Mouse (Mus musculus) CH12.LX (cell line): ENCODE data around the gene Itch. TPM values are rescaled to one million over a fixed set of nuclear protein-coding genes. Genes with fewer than 3 reads are reported as not detected.

Experiments used
- DNase-seq: peaks from one replicate; pipeline ENCODE4 v3.0.0-alpha.2; 2013; ENCODE audit errors: extremely low read depth
- H3K27ac ChIP-seq: 2 replicates; pipeline ENCODE4 v1.5.1; 2012; ENCODE audit warnings: low read depth, mild to moderate bottlenecking, control low read depth, moderate library complexity; ENCODE audit not compliant: insufficient read depth
- H3K27me3 ChIP-seq: replicated peaks from 2 replicates; pipeline ENCODE3; 2012; ENCODE audit warnings: inconsistent platforms
- H3K36me3 ChIP-seq, 2 experiments: replicated peaks in 1 of 2; 2 replicates each; pipeline versions ENCODE3 to v1.6.1; 2012; ENCODE audit warnings: inconsistent platforms in 1 of 2, low read length in 1 of 2, mild to moderate bottlenecking in 1 of 2, mixed read lengths in 1 of 2, moderate library complexity in 1 of 2; ENCODE audit not compliant: control insufficient read depth in 1 of 2, insufficient read depth in 1 of 2
- H3K4me1 ChIP-seq, 2 experiments: 2 replicates each; pipeline ENCODE4 v1.6.1; 2012; ENCODE audit warnings: inconsistent platforms in 1 of 2, moderate library complexity in 1 of 2; ENCODE audit not compliant: insufficient read depth in 2 of 2, control insufficient read depth in 1 of 2
- H3K4me2 ChIP-seq: 2 replicates; pipeline ENCODE4 v1.6.1; 2012; ENCODE audit warnings: low read depth, mild to moderate bottlenecking, control low read depth; ENCODE audit not compliant: poor library complexity, insufficient read depth, severe bottlenecking
- H3K4me3 ChIP-seq, 3 experiments: fragments of 150-350 bp in 1 of 3; sonication (generic) in 1 of 3; replicated peaks in 1 of 3; 2 replicates each; pipeline versions ENCODE3 to v1.5.1; 2011 to 2012; ENCODE audit warnings: low read depth in 2 of 3, low read length in 2 of 3, mild to moderate bottlenecking in 2 of 3, moderate library complexity in 2 of 3, control low read depth in 1 of 3, improper control_type of control experiment in 1 of 3, inconsistent platforms in 1 of 3, mixed read lengths in 1 of 3; ENCODE audit not compliant: poor library complexity in 1 of 3
- H3K79me2 ChIP-seq: replicated peaks from 2 replicates; pipeline ENCODE4 v1.6.1; 2012; ENCODE audit warnings: mild to moderate bottlenecking, moderate library complexity; ENCODE audit not compliant: control insufficient read depth, poor library complexity, insufficient read depth, severe bottlenecking; ENCODE audit errors: extremely low read depth
- H3K9ac ChIP-seq: 2 replicates; pipeline ENCODE4 v1.6.1; 2012; ENCODE audit warnings: low read depth, mild to moderate bottlenecking, control low read depth, moderate library complexity; ENCODE audit not compliant: insufficient read depth
- H3K9me3 ChIP-seq: replicated peaks from 2 replicates; pipeline ENCODE3; 2012; ENCODE audit warnings: low read length, inconsistent platforms, mixed read lengths
- BHLHE40 ChIP-seq: IDR thresholded peaks from 2 replicates; pipeline ENCODE4 v1.6.1; 2011; ENCODE audit warnings: mild to moderate bottlenecking, low read depth, low read length, improper control_type of control experiment
- CHD2 ChIP-seq: IDR thresholded peaks from 2 replicates; pipeline ENCODE4 v1.6.1; 2011; ENCODE audit warnings: low read length, improper control_type of control experiment
- CTCF ChIP-seq, 2 experiments: IDR thresholded peaks in 1 of 2; conservative IDR thresholded peaks in 1 of 2; 2 replicates each; pipeline ENCODE4 v1.5.1; 2011 to 2012; ENCODE audit warnings: low read depth in 2 of 2, low read length in 2 of 2, improper control_type of control experiment in 1 of 2, inconsistent platforms in 1 of 2, mild to moderate bottlenecking in 1 of 2, moderate library complexity in 1 of 2
- ELF1 ChIP-seq: IDR thresholded peaks from 2 replicates; pipeline ENCODE4 v1.6.1; 2014; ENCODE audit warnings: low read depth, mild to moderate bottlenecking, inconsistent platforms, low read length, improper control_type of control experiment
- ETS1 ChIP-seq: conservative IDR thresholded peaks from 2 replicates; pipeline ENCODE4 v1.6.1; 2012; ENCODE audit warnings: low read depth, mild to moderate bottlenecking, inconsistent platforms, low read length, improper control_type of control experiment, moderate library complexity
- GABPA ChIP-seq: IDR thresholded peaks from 2 replicates; pipeline ENCODE4 v1.6.1; 2012; ENCODE audit warnings: low read depth, low read length, improper control_type of control experiment, inconsistent platforms; ENCODE audit not compliant: insufficient replicate concordance
- HCFC1 ChIP-seq: IDR thresholded peaks from 2 replicates; pipeline ENCODE4 v1.6.1; 2012; ENCODE audit warnings: low read depth, mild to moderate bottlenecking, inconsistent platforms, low read length, improper control_type of control experiment
- IRF4 ChIP-seq: IDR thresholded peaks from 2 replicates; pipeline ENCODE4 v1.6.1; 2014; ENCODE audit warnings: low read depth, mild to moderate bottlenecking, inconsistent platforms, low read length, improper control_type of control experiment
- JUN ChIP-seq: IDR thresholded peaks from 2 replicates; pipeline ENCODE4 v1.6.1; 2011; ENCODE audit warnings: low read depth, mild to moderate bottlenecking, low read length, improper control_type of control experiment, moderate library complexity; ENCODE audit not compliant: insufficient read depth
- MAX ChIP-seq: IDR thresholded peaks from 2 replicates; pipeline ENCODE4 v1.6.1; 2011; ENCODE audit warnings: low read length, improper control_type of control experiment
- MEF2A ChIP-seq: IDR thresholded peaks from 2 replicates; pipeline ENCODE4 v1.6.1; 2014; ENCODE audit warnings: low read depth, mild to moderate bottlenecking, inconsistent platforms, low read length, improper control_type of control experiment, borderline replicate concordance
- MXI1 ChIP-seq: IDR thresholded peaks from 2 replicates; pipeline ENCODE4 v1.6.1; 2011; ENCODE audit warnings: mild to moderate bottlenecking, low read depth, low read length, improper control_type of control experiment
- NELFE ChIP-seq: IDR thresholded peaks from 2 replicates; pipeline ENCODE4 v1.6.1; 2011; ENCODE audit warnings: low read depth, low read length, improper control_type of control experiment
- NRF1 ChIP-seq: IDR thresholded peaks from 2 replicates; pipeline ENCODE4 v1.6.1; 2014; ENCODE audit warnings: low read depth, mild to moderate bottlenecking, inconsistent platforms, low read length, improper control_type of control experiment, moderate library complexity
- POLR2A ChIP-seq: IDR thresholded peaks from 2 replicates; pipeline ENCODE4 v1.6.1; 2011; ENCODE audit warnings: low read depth, mild to moderate bottlenecking, improper control_type of control experiment, low read length
- POLR2AphosphoS2 ChIP-seq: IDR thresholded peaks from 2 replicates; pipeline ENCODE4 v1.6.1; 2011; ENCODE audit warnings: low read depth, low read length, improper control_type of control experiment
- RCOR1 ChIP-seq: conservative IDR thresholded peaks from 2 replicates; pipeline ENCODE4 v1.6.1; 2012; ENCODE audit warnings: low read depth, mild to moderate bottlenecking, inconsistent platforms, low read length, improper control_type of control experiment
- SIN3A ChIP-seq: IDR thresholded peaks from 2 replicates; pipeline ENCODE4 v1.6.1; 2012; ENCODE audit warnings: low read length, improper control_type of control experiment, inconsistent platforms
- TCF12 ChIP-seq: IDR thresholded peaks from 2 replicates; pipeline ENCODE4 v1.6.1; 2014; ENCODE audit warnings: low read depth, mild to moderate bottlenecking, inconsistent platforms, low read length, improper control_type of control experiment
- UBTF ChIP-seq: IDR thresholded peaks from 2 replicates; pipeline ENCODE4 v1.6.1; 2012; ENCODE audit warnings: low read depth, mild to moderate bottlenecking, inconsistent platforms, low read length, improper control_type of control experiment, moderate library complexity
- USF2 ChIP-seq: conservative IDR thresholded peaks from 2 replicates; pipeline ENCODE4 v1.6.1; 2011; ENCODE audit warnings: low read depth, low read length, improper control_type of control experiment
- ZC3H11A ChIP-seq: IDR thresholded peaks from 2 replicates; pipeline ENCODE4 v1.6.1; 2012; ENCODE audit warnings: low read depth, mild to moderate bottlenecking, inconsistent platforms, low read length, improper control_type of control experiment
- ZKSCAN1 ChIP-seq: IDR thresholded peaks from 2 replicates; pipeline ENCODE4 v1.6.1; 2012; ENCODE audit warnings: low read depth, inconsistent platforms, low read length, improper control_type of control experiment, borderline replicate concordance
- dilution Hi-C: fragments of 300-500 bp; cut with MboI; formaldehyde crosslinking; loops from 2 replicates; pipeline ENCODE4 v1.14.3; 2020; ENCODE audit warnings: low sequenced_read_pairs; ENCODE audit not compliant: extremely low pct_unique_long_range_greater_than_20kb, extremely low pct_ligation_motif_present
- in situ Hi-C: fragments of 300-500 bp; cut with MboI; formaldehyde crosslinking; loops from 3 replicates; pipeline ENCODE4 v1.14.3; 2019; ENCODE audit warnings: low sequenced_read_pairs, low pct_ligation_motif_present, low pct_unique_long_range_greater_than_20kb, mixed read lengths
- polyA plus RNA-seq: library from polyadenylated mRNA; unstranded; fragments of >175 nt; gene quantifications from 2 replicates; pipeline ENCODE4 v1.2.1, GENCODE M21; 2012; ENCODE audit warnings: low read depth; ENCODE audit not compliant: insufficient read length
- total RNA-seq, 2 experiments: library from RNA; depleted of rRNA; stranded (reverse); fragments of 300-350 nt in 1 of 2; fragments of >200 nt in 1 of 2; gene quantifications; 2 replicates each; pipeline ENCODE4 v1.2.3; 2012 to 2014

Gene Itch
- total and polyA plus RNA-seq, 3 experiments, result 25.3 to 46.6 (median 28.5) TPM

DNA sequence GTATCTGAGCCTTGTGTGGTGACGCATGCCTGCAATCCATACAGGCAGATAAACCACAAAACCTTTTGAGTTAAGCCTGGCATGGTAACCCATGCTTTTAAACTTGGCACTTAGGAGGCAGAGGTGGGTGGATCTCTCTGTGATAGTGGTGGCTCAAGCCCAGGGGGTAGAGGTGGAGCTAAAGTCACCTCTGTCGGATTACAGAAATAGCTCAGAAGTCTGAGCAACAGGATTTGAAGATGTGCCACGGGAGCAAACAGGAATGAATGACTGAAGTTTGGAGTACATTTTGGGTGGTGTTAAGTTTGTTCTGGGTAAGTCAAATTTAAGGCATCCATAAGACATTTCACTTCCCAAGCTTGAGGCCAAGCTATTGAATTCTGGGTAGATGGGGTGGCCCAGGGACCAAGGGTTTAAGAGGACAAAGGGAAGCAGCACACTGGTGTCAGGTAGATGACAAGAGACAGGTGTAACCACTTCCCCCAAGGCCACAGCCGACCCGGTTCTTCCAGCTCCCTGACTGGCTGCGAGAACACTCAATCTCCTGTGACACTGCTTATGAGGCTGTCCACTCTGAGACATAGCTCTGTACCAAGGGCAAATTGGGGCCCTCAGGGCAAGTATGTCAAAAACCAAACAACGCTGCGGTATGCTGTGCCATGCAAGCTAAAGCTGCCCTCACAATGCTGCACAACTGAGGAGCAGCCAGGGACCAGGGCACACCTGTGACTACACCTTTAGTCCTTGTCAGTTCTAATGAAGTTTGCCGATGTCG lies 139.3 kb downstream of the Itch start:
- no peak for DNase-seq
- Histone ChIP-seq H3K4me1 (peaks cover 0 to 2% of the 10 kb centered on the region in 2 experiments; a peak in 1 of 4 replicates), H3K4me2 (no peak overlapping the region), H3K9me3 (peaks cover 9% of the 10 kb centered on the region), H3K27me3 (no peaks in the 10 kb centered on the region), H3K4me3 (no peak overlapping the region), H3K27ac (no peak overlapping the region), H3K9ac (no peak overlapping the region), H3K79me2 (no peaks in the 10 kb centered on the region), H3K36me3 (peaks cover 2 to 17% of the 10 kb centered on the region in 2 experiments)
- dilution Hi-C loops, result no loop called here
- no peak for TF ChIP-seq ZKSCAN1
- no peak for TF ChIP-seq NRF1
- no peak for TF ChIP-seq HCFC1
- no peak for TF ChIP-seq ELF1
- no peak for TF ChIP-seq MXI1
- no peak for TF ChIP-seq UBTF
- TF ChIP-seq MEF2A, result no peak
- TF ChIP-seq ETS1, result no peak
- no peak for TF ChIP-seq ZC3H11A
- no peak for TF ChIP-seq CHD2
- TF ChIP-seq POLR2AphosphoS2, result no peak
- TF ChIP-seq SIN3A, result no peak
- no peak for TF ChIP-seq RCOR1
- TF ChIP-seq TCF12, result no peak
- TF ChIP-seq JUN, result no peak
- in situ Hi-C loops, result no loop called here

GRCm38 (mm10) chr2:155273603-155274002 lies 140.3 kb downstream of the Itch start:
- no peak for DNase-seq
- in situ Hi-C loops (no loop called here), dilution Hi-C loops (no loop called here)
- H3K4me3 ChIP-seq, result no peak overlapping the region
- H3K4me1 ChIP-seq, result peaks cover 0 to 2% of the 10 kb centered on the region in 2 experiments; a peak in 1 of 4 replicates
- no peak overlapping the region for H3K4me2 ChIP-seq
- no peak overlapping the region for H3K27ac ChIP-seq
- peaks cover 9% of the 10 kb centered on the region for H3K9me3 ChIP-seq
- H3K36me3 ChIP-seq, result peaks cover 7 to 27% of the 10 kb centered on the region in 2 experiments
- H3K79me2 ChIP-seq, result no peaks in the 10 kb centered on the region
- no peaks in the 10 kb centered on the region for H3K27me3 ChIP-seq
- no peak for TF ChIP-seq NELFE
- TF ChIP-seq IRF4, result no peak
- no peak for TF ChIP-seq HCFC1
- no peak for TF ChIP-seq CTCF (conservative IDR thresholded peaks at IDR 0.05 in 1 of 2, IDR thresholded peaks at IDR 0.05 in 1 of 2; ENCODE audit: low read depth in 2 of 2, low read length in 2 of 2)
- TF ChIP-seq ELF1, result no peak
- TF ChIP-seq SIN3A, result no peak
- TF ChIP-seq RCOR1, result no peak
- TF ChIP-seq ZC3H11A, result no peak
- TF ChIP-seq POLR2A, result no peak
- TF ChIP-seq USF2, result no peak
- no peak for TF ChIP-seq MAX
- no peak for TF ChIP-seq GABPA
- TF ChIP-seq BHLHE40, result no peak
- no peak overlapping the region for H3K9ac ChIP-seq
